Mouse (Mus musculus) MEL (cell line): Measurements from ENCODE around the gene Slc5a5.
A peak's percentile ranks its signal among the peaks of the same experiment; 100 is the strongest.

Source experiments
- CTCF ChIP-seq, 3 experiments: IDR thresholded peaks in 2 of 3; conservative IDR thresholded peaks in 1 of 3; 2 replicates each; pipeline ENCODE4 v1.5.1; 2011 to 2012; ENCODE audit warnings: low read length in 3 of 3, low read depth in 2 of 3, mild to moderate bottlenecking in 2 of 3, improper control_type of control experiment in 1 of 3, inconsistent platforms in 1 of 3, mixed read lengths in 1 of 3, moderate library complexity in 1 of 3; ENCODE audit not compliant: control insufficient read depth in 1 of 3, insufficient read depth in 1 of 3, poor library complexity in 1 of 3, severe bottlenecking in 1 of 3
- E2F4 ChIP-seq: IDR thresholded peaks from 2 replicates; pipeline ENCODE4 v1.6.1; 2011; ENCODE audit warnings: low read depth, low read length, improper control_type of control experiment, borderline replicate concordance
- POLR2A ChIP-seq, 2 experiments: IDR thresholded peaks; 2 replicates each; pipeline ENCODE4 v1.6.1; 2011 to 2012; ENCODE audit warnings: low read length in 2 of 2, mild to moderate bottlenecking in 2 of 2, control low read depth in 1 of 2, improper control_type of control experiment in 1 of 2, low read depth in 1 of 2, moderate library complexity in 1 of 2; ENCODE audit not compliant: control insufficient read depth in 1 of 2, insufficient read depth in 1 of 2, poor library complexity in 1 of 2
- ZKSCAN1 ChIP-seq: IDR thresholded peaks from 2 replicates; pipeline ENCODE4 v1.6.1; 2012; ENCODE audit warnings: low read depth, mild to moderate bottlenecking, inconsistent platforms, low read length, improper control_type of control experiment, moderate library complexity

- TF ChIP-seq POLR2A (IDR thresholded peaks at IDR 0.05; ENCODE audit: control insufficient read depth in 1 of 2, insufficient read depth in 1 of 2, low read depth in 1 of 2, low read length in 2 of 2, poor library complexity in 1 of 2): no peak
- TF ChIP-seq CTCF (IDR thresholded peaks at IDR 0.05 in 2 of 3, conservative IDR thresholded peaks at IDR 0.05 in 1 of 3; ENCODE audit: control insufficient read depth in 1 of 3, insufficient read depth in 1 of 3, low read depth in 2 of 3, low read length in 3 of 3, poor library complexity in 1 of 3, severe bottlenecking in 1 of 3): peak in 2 of 3 experiments; percentile 38 to 55; a peak in 4 of 6 replicates
- TF ChIP-seq ZKSCAN1: no peak
- TF ChIP-seq E2F4: no peak
Measured at GRCm38 (mm10) chr8:70868559-70869198, 23.9 kb downstream of the Slc5a5 start.
